Mouse (Mus musculus) granulocyte monocyte progenitor cell, adult 5-6 weeks (primary cell): ENCODE measurements around the gene Ubxn1. TPM values are rescaled to one million over a fixed set of nuclear protein-coding genes. Genes with fewer than 3 reads are reported as not detected.
"Not testable (repeated sequence)": the region's sequence is repeated elsewhere in the genome, so short reads cannot be mapped to it uniquely, and the experiment has no call there.

ENCODE experiments used
- ATAC-seq: replicated peaks from 2 replicates; pipeline ENCODE4 v1.8.0; 2016; ENCODE audit warnings: mild to moderate bottlenecking, moderate TSS enrichment, inconsistent platforms; ENCODE audit not compliant: poor library complexity, severe bottlenecking
- total RNA-seq, 2 experiments: library from RNA; stranded (forward) in 1 of 2; stranded (reverse) in 1 of 2; fragments of 200-712, 200-1000 nt in 1 of 2; fragments of >200 nt in 1 of 2; fragmentation: Nextera tagmentation in 1 of 2; gene quantifications; 2 replicates each; pipeline ENCODE4 v1.2.3; 2014 to 2017

Ubxn1 gene
- total RNA-seq, 2 experiments from 2014 or later, result 115 to 136 TPM

DNA sequence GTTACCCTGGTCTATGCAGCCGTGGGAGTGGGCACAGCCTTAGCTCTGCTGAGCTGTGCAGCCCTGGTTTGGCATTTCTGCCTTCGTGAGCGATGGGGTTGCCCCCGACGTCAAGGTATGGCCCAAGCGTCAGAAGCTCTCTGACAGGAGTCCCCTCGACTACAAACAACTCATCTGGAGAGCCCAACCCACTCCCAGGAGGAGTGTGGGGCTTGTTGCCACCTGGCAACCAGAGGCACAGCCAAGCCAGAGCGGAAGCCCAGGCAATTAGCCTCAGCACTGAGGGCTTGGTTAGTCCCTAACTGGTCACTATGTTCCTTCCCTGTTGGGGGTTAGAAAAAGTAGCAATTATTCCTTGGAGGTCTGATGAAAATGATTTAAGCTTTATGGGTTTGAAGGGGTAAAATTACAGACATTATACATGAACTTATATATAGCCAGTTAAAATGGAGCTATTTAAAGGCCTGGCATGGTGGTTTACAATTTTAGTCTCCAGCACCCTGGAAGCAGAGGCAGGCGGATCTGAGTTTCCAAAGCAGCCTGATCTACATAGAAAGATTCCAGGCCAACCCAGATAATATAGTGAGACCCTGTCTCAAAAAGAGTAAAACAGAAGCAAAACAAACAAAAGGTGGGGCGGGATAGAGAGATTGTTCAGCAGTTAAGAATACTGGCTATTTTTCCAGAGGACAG, 18.9 kb upstream of the Ubxn1 start:
- ATAC-seq, result no peak

DNA sequence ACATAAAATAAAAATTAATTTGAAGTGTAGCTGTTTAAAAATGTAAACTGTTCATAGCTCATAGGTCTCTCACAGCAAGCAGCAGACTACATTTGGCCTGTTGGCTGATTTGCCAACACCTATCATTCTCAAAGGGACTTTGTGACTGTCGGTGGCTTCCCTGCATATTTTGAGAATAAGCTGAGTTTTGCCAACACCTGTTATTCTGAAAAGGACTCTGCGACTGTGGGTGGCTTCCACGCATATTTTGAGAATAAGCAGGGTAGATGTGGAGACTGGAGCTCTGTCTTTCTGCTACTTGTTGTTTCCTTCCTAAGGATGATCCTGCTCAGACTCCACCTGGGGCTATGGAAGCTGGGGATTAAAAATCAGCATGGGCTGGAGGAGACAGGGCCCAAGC, 18.2 kb upstream of the Ubxn1 start:
- no peak for ATAC-seq

DNA sequence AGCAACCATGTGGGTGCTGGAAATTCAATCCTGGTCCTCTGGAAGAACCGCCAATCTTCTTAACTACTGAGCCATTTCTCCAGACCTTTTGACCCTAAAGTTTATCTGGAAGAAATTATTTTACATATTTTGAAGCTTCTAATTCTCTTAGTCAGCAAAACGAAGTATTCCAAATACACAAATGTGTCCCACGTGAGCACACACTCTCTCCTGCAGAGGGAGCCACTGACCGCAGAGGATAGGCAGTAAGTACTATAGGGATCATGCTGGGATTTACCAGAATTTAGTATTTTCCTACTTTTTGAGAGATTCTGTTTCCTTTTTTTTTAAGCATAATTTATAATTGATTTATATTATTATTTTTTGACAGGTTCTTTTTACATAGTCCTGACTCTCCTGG, 13.6 kb upstream of the Ubxn1 start:
- ATAC-seq, result peak; percentile 79

DNA sequence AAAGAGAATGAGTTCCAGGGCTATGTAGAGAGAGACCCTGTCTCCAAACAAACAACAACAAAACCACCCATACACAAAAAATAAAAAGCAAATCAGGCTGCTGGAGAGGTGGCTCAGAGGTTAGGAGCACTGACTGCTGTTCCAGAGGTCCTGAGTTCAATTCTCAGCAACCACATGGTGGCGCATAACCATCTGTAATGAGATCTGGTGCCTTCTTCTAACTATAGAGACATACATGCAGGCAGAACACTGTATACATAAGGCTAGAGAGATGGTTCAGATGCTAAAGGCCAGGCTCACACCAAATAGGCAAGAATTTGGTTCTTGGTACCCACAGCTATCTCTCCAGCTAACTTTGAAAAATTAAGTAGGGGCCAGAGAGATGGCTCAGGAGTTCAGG, 12.3 kb upstream of the Ubxn1 start:
- ATAC-seq, result no peak

DNA sequence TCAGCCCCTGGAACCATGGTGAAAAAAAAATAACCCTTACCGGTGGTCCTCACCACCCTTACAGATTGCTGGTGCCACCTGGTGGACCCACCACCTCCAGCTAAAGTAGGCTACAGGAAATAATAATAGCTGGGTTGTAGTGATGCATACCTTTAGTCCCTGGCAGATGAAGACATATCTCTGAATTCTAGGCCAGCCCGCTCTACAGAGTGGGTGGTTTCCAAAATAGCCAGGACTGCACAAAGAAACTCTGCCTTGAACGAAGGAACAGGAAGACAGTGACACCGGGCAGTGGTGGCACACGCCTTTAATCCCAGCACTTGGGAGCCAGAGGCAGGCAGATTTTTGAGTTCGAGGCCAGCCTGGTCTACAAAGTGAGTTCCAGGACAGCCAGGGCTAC, 7.0 kb upstream of the Ubxn1 start:
- ATAC-seq, result no peak

DNA sequence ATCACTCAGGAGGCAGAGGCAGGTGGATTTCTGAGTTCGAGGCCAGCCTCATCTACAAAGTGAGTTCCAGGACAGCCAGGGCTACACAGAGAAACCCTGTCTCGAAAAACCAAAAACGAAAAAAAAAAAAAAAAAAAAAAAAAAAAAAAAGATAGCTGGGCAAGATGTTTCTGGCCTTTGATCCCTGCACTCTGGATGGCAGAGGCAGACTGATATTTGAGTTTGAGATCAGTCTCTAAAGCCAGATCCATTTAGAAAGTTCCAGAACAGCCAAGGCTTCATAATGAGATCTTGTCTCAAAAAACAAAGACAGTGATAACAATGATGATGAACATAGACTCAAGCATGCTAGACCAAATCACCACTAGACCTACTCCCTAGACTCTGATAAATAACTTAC, 915 bp upstream of the Ubxn1 start:
- ATAC-seq, result not testable (repeated sequence)

DNA sequence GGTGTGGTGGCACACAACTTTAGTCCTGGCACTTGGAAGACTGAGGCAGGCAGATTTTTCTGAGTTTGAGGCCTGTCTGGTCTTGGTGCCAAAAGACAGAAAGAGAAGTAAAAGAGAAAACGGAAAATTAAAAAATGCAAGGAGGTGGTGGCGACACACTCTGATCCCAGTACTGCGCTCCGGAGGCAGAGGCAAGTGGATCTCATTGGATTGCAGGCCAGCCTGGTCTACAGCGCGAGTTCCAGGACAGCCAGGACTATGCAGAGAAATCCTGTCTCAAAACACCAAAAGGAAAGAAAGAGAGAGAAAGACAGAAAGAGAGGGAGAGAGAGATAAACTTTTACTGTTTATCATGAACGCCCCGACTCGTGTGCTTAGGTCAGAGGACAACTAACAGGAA, 458 bp upstream of the Ubxn1 start:
- ATAC-seq, result 0 out of 2 replicates have a peak, but pooled peaks have one; percentile 19

DNA sequence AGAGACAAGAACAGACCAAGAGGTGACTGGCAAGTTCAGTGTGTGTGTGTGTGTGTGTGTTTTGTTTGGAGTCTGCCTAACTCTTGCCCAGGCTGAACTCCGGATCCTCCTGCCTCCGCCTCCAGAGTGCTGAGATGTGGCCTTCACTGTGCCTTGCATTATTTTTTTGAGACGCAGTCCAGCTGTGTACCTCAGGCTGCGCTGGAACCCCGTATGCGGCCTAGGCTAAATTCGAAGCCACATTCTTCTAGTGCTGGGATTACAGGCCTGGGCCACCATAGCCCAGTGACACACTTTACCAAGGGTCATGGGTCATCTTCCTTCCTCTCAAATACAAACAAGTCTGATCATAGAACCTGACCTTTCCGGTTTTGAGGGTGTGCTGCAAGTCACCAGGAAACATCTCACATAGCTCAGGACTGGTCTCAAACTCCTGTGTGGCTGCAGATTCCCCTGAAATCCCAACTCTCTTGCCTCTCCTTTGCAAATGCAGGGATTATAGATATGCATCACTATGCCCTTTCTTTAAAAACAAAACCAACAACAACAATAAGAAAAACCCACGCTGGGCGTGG, 1.1 kb downstream of the Ubxn1 start:
- ATAC-seq, result no peak

DNA sequence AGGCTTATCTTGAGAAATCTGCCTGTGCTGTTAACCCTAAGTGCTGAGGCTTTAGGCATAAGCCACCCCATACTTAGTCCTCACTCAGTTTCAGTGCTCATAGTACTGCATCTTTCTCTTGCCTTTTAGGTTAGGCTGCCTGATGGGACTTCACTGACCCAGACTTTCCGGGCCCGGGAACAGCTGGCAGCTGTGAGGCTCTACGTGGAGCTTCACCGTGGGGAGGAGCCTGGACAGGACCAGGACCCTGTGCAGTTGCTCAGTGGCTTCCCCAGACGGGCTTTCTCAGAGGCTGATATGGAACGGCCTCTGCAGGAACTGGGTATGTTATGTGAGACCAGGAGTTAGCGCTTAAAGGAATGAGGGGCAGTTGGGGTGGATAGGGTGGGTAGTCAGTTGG, 3.7 kb downstream of the Ubxn1 start:
- no peak for ATAC-seq

DNA sequence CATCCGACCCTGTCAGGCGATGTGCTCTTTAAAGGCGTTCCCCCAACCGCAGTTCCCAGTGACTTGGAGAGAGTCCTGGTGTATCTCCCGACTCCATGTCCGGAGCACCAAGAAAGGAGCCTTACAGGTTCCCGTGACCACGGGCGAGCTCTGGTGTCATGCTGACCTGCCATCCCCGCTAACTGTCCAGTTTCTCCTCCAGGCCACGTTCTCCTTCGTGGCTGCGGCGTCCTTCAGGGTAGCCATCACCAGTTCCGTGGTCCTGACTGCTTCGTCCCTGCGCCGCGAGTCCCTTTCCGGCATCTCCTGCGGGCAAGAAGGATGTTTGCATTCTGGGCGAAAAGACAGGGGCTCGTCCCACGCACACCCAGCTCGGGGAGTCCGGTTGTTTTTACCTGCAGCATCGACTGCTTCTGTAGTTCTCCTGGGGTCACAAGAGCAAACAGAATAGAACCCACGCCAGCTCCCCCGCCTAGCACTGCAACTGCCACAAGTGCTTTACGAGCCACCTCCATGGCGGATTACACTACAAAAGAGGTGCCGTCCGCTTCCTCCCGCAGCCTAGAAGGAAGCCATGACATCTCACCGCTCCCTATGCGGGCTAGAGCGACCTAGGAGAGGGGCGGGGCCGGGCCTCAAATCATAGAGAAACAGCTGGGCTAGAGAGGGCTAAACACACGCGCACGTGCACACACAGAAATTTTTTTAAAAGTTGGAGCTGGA, 9.2 kb downstream of the Ubxn1 start, which contains the start of gene Uqcc3:
TSS of gene Uqcc3 (minus strand) at position 613 of the 723 bp plus-strand sequence.
- peak; percentile 94 for ATAC-seq

DNA sequence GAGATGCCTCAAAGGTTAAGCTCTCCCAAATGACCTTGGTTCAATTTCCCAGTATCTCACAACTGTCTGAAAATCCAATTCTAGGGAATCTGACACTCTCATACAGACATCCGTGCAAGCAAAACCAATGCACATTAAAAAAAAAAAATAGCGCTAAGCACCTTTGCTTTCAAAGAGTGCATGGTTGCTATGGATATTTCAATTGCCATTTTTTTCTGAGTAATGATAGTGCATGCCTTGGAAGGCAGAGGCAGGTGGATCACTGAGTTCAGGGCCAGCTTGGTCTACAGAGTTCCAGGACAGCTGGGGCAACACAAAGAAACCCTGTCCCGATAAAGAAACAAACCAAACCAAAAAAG, 9.7 kb downstream of the Ubxn1 start:
- ATAC-seq, result peak; percentile 6; the same call in 1 of the 2 replicates

DNA sequence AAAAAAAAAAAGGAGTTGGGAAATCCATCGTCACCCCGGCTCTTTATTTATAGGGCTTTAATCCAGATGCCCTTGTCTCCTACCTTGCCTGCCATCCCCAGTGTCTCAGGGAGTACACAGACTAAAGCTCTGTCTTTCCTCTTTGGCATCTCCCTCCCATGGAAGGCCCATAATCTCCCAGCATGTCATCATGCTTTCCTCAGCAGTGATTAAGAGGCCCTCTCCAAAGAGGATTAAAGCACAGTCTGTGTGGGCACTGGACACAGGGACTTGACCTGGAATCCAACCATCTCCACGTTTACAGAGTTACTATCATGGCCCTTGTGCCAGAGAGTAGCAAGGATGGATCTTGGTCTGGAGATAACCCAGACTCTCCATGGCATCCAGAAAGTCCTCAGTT, 12.3 kb downstream of the Ubxn1 start, which contains the start of the genes Lbhd1 and Gm49403:
TSS of gene Lbhd1 (plus strand) at position 117 of the 400 bp plus-strand sequence.
TSS of gene Gm49403 (plus strand) at position 315 of the 400 bp plus-strand sequence.
- ATAC-seq, result no peak

DNA sequence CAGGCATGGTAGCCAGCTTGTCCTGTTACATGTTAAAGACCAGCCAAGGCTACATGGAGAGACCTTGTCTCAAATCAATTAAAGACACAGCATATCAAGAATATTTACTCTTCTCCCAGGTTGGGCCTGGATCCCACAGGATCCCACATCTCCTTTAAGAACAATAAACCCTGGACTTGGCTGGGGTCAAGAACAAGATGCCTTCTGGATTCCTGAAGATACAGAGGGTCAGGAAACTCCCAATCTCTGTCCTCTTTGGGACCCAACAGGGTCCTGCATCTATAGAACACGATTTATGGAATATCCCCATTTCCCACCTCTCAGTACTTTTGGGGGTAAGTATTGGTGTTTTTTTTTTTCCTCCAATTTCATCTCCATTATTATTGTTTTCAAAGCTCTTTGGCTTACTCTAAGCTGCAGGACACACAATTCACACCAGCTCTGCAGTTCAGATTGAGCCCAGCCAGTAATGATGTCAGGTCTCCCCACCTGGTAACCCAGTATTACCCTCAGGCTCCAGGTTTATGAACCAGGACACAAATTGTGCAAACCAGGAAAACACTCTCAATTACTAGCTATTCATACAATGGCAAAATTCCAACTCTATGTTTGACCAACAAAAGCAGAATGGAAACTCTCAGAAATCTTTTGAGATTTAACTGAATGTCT, 15.8 kb downstream of the Ubxn1 start:
- ATAC-seq, result no peak

DNA sequence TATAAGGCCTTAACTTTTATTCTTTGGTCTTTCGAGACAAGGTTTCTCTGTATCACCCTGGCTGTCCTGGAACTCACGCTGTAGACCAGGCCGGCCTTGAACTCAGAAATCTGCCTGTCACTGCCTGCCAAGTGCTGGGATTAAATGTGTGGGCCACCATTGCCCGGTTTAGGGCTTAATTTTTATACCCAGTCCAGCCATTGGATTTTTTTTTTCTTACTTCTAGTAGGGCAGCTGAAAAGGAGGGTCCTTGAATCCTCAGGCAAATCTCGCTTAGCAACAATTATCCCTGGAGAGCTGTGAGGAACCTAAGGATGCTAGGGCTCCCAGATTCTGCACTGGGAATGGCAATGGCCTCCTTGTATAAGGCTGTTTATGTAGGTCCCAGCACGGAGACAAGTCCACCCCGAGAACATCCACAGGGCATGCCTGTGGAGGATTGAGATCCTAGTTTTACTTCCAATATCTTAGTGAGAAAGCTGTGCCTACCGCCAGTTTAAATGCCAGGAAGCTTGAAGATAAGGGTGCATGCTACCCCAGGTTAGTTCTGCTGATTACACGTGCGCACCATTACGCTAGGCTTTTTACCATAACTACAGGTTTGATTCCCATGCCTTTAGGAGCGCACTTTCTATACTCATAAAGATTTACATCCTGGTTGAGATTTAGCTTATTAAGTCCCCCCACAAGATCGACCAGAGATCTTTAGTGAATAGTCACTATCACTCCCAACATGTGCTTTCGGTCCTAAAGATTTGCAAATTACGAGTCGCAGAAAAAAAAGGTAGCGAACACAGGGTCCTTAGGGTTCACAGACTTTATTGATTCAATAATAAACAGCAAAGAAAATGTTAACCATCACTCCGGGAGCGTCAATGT, 16.5 kb downstream of the Ubxn1 start:
- ATAC-seq, result no peak

DNA sequence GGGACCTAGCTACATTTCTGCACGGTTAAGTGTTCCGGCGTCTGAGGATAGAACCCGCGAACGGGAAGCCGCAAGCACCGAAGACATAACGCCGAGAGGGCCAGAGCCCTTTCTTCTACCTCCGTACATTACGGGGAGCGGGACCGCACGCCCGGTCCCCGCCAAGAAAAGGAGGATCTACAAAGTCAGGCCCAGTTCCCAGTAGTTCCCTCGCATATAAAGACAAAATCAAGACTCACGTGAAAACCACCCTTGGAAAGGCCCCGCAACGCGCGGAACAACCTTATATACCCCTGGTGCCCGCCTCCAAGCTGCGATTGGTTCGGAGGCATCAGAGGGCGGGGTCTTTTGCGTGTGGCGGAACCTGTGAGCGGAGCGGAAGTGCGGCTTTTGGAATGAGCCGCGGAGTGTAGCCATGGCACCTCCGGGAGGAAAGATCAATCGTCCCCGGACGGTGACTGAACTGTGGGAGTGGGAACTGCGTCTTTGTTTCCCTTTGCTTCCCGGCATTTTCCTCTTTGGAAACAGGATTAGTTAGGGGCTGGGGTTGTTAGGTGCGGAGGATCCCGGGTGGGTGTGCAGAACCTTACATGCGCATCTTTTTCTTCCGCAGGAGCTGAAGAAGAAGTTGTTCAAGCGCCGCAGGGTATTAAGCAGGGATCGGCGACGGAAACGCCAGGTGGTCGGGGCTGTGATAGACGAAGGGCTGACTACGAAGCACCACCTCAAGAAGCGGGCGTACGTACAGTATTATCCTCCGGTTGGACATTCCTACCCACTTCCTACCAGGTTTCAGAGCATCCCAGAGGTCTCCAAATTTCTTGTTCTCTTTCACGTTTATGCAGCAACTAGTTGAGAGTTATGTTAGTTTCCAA, 17.5 kb downstream of the Ubxn1 start, which contains the start of the genes 1810009A15Rik and Gm49416:
TSS of gene 1810009A15Rik (plus strand) at position 343 of the 875 bp plus-strand sequence.
TSS of gene Gm49416 (plus strand) at position 416 of the 875 bp plus-strand sequence.
- peak; percentile 87 for ATAC-seq

DNA sequence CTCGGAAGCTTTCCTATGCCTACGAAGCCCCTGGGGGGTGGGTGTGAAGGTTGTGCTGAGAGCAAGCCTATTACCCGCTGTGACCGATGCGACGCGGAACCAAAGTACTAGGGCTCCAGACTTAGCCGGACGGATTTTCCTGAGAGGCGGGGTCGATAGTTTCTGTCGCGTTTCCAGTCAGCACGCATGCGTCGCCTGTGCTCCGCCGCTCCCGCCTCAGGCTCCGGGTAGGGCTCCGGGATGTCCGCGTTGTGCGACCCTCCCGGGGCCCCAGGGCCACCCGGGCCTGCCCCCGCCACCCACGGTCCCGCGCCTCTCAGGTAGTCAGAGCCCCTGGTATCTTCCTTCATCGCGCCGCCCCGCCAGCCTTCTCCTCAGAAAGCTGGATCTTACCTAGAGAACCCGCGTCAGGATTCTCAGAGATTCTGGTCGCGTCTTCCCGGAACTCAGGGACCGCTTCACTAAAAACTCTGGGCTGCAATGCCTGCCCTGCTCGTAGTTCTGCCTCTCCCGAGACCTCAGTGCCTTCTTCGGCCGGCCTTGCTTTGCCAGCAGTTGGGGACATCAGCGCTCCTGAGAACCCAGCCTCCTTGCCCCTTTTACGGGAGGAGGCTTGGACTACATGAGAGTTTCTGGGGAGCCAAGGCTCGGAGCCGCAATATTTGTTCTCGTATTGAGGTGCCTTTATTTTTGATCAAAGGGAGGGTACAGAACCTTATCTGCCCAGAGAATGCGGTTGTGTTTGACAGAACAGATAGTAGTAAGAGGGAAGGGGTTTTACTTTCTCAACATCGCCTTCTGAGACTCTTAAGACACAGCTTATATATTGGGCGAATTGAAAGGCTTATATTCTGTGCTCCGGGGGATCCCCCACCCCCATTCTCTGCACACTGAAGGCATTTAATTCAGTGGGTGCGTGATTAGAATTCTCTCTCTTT, 21.8 kb downstream of the Ubxn1 start, which contains the start of gene Ints5:
TSS of gene Ints5 (plus strand) at position 177 of the 938 bp plus-strand sequence.
- peak; percentile 67 for ATAC-seq

DNA sequence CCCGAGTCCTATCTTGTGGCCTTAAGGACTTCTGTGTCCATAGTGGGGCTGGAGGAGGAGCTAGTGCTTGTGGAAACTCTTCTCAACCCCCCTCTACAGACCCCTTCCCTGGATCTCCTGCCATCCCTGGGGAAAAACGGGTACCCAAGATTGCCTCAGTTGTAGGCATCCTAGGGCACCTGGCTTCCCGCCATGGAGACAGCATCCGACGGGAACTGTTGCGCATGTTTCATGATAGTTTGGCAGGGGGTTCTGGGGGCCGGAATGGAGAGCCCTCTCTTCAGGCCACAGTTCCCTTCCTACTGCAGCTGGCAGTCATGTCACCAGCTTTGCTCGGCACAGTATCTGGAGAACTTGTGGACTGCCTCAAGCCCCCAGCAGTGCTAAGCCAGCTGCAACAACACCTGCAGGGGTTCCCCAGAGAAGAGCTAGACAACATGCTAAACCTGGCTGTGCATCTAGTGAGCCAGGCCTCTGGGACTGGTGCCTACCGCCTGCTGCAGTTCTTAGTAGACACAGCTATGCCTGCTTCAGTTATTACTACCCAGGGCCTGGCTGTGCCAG, 24.2 kb downstream of the Ubxn1 start:
- ATAC-seq, result no peak
